Mouse (Mus musculus): ENCODE results near the gene Abca6. TPM values are rescaled to one million over a fixed set of nuclear protein-coding genes. Genes with fewer than 3 reads are reported as not detected.

Gene Abca6
- polyA plus RNA-seq, 1 experiment from 2014 or later: not detected

- Histone ChIP-seq H3K27me3 (ENCODE audit: control insufficient read depth, insufficient read depth, low read length) (no peaks in the 10 kb centered on the region), H3K27ac (replicated peaks; ENCODE audit: low read depth, low read length) (no peak within 1 kb of the TSS), H3K9ac (ENCODE audit: low read length) (no peak within 1 kb of the TSS), H3K4me2 (ENCODE audit: low read depth, severe bottlenecking) (no peak within 1 kb of the TSS), H3K4me3 (ENCODE audit: low read depth, low read length) (no peak within 1 kb of the TSS), H3K4me1 (ENCODE audit: control insufficient read depth, insufficient read depth, low read length) (no peaks in the 10 kb centered on the region), H3K36me3 (ENCODE audit: control insufficient read depth, insufficient read depth, low read length) (no peaks in the 10 kb centered on the region), H3K9me3 (ENCODE audit: control insufficient read depth, low read length) (no peaks in the 10 kb centered on the region)
- DNase-seq (ENCODE audit: low spot score) (no peak), ATAC-seq (ENCODE audit: insufficient number of reproducible peaks, low FRiP score, low TSS enrichment, low read depth) (no peak)
- WGBS: 56% methylated on average over 12 of the region's 12 CpGs
These were observed 83.9 kb downstream of the Abca6 start, which contains the start of gene Abca9 for GRCm38 (mm10) chr11:110167459-110168251. Gene Abca9 (minus strand): TSS chr11:110168196.

- DNase-seq (ENCODE audit: low spot score) (no peak), ATAC-seq (ENCODE audit: insufficient number of reproducible peaks, low FRiP score, low TSS enrichment, low read depth) (no peak)
- no peak overlapping the region for H3K4me3 ChIP-seq (ENCODE audit: low read depth, low read length)
- no peaks in the 10 kb centered on the region for H3K36me3 ChIP-seq (ENCODE audit: control insufficient read depth, insufficient read depth, low read length)
- no peak overlapping the region for H3K27ac ChIP-seq (replicated peaks; ENCODE audit: low read depth, low read length)
- no peak overlapping the region for H3K4me2 ChIP-seq (ENCODE audit: low read depth, severe bottlenecking)
- no peaks in the 10 kb centered on the region for H3K4me1 ChIP-seq (ENCODE audit: control insufficient read depth, insufficient read depth, low read length)
- no peak overlapping the region for H3K9ac ChIP-seq (ENCODE audit: low read length)
- WGBS: 19% methylated on average over 3 of the region's 3 CpGs
- no peaks in the 10 kb centered on the region for H3K9me3 ChIP-seq (ENCODE audit: control insufficient read depth, low read length)
- no peaks in the 10 kb centered on the region for H3K27me3 ChIP-seq (ENCODE audit: control insufficient read depth, insufficient read depth, low read length)
These were observed 85.8 kb downstream of the Abca6 start for GRCm38 (mm10) chr11:110165822-110166221.

GRCm38 (mm10) chr11:110165409-110165808, 86.2 kb downstream of the Abca6 start:
- no peak overlapping the region for H3K4me3 ChIP-seq (ENCODE audit: low read depth, low read length)
- ATAC-seq (ENCODE audit: insufficient number of reproducible peaks, low FRiP score, low TSS enrichment, low read depth) (no peak), DNase-seq (ENCODE audit: low spot score) (no peak)
- no peak overlapping the region for H3K9ac ChIP-seq (ENCODE audit: low read length)
- H3K27ac ChIP-seq (replicated peaks; ENCODE audit: low read depth, low read length): no peak overlapping the region
- no peaks in the 10 kb centered on the region for H3K36me3 ChIP-seq (ENCODE audit: control insufficient read depth, insufficient read depth, low read length)
- no peaks in the 10 kb centered on the region for H3K9me3 ChIP-seq (ENCODE audit: control insufficient read depth, low read length)
- no peak overlapping the region for H3K4me2 ChIP-seq (ENCODE audit: low read depth, severe bottlenecking)
- H3K4me1 ChIP-seq (ENCODE audit: control insufficient read depth, insufficient read depth, low read length): no peaks in the 10 kb centered on the region
- H3K27me3 ChIP-seq (ENCODE audit: control insufficient read depth, insufficient read depth, low read length): no peaks in the 10 kb centered on the region

GRCm38 (mm10) chr11:110157059-110157458, 94.5 kb downstream of the Abca6 start:
- no peaks in the 10 kb centered on the region for H3K36me3 ChIP-seq (ENCODE audit: control insufficient read depth, insufficient read depth, low read length)
- H3K9ac ChIP-seq (ENCODE audit: low read length): no peak overlapping the region
- 46% methylated on average over 6 of the region's 6 CpGs for WGBS
- no peak overlapping the region for H3K4me2 ChIP-seq (ENCODE audit: low read depth, severe bottlenecking)
- H3K27ac ChIP-seq (replicated peaks; ENCODE audit: low read depth, low read length): no peak overlapping the region
- ATAC-seq (ENCODE audit: insufficient number of reproducible peaks, low FRiP score, low TSS enrichment, low read depth) (no peak), DNase-seq (ENCODE audit: low spot score) (no peak)
- H3K9me3 ChIP-seq (ENCODE audit: control insufficient read depth, low read length): no peaks in the 10 kb centered on the region
- H3K4me3 ChIP-seq (ENCODE audit: low read depth, low read length): no peak overlapping the region
- no peaks in the 10 kb centered on the region for H3K4me1 ChIP-seq (ENCODE audit: control insufficient read depth, insufficient read depth, low read length)
- no peaks in the 10 kb centered on the region for H3K27me3 ChIP-seq (ENCODE audit: control insufficient read depth, insufficient read depth, low read length)

DNA sequence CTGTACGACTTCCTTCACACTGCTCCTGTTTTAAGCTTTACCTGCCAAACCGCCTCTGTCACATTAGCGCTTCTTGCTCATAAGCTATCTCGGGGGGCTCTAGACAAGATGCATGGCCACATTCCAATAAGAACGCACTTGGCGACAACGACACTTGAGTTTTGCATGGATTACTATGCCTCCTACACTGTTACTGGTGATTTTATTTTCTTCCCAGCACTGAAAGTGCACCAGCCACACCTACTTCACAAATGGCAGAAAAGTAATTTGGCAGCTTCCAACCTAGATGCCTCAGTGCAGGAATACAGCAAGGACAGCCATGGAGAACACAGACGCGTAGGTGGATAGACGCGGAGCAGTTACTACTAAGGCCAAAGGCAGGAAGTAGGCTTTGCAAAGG, 95.6 kb downstream of the Abca6 start:
- H3K4me2 ChIP-seq (ENCODE audit: low read depth, severe bottlenecking): no peak overlapping the region
- H3K9me3 ChIP-seq (ENCODE audit: control insufficient read depth, low read length): no peaks in the 10 kb centered on the region
- ATAC-seq (ENCODE audit: insufficient number of reproducible peaks, low FRiP score, low TSS enrichment, low read depth): no peak
- H3K27me3 ChIP-seq (ENCODE audit: control insufficient read depth, insufficient read depth, low read length): no peaks in the 10 kb centered on the region
- no peaks in the 10 kb centered on the region for H3K4me1 ChIP-seq (ENCODE audit: control insufficient read depth, insufficient read depth, low read length)
- DNase-seq (ENCODE audit: low spot score): no peak
- H3K27ac ChIP-seq (replicated peaks; ENCODE audit: low read depth, low read length): no peak overlapping the region
- H3K4me3 ChIP-seq (ENCODE audit: low read depth, low read length): no peak overlapping the region
- H3K9ac ChIP-seq (ENCODE audit: low read length): no peak overlapping the region
- no peaks in the 10 kb centered on the region for H3K36me3 ChIP-seq (ENCODE audit: control insufficient read depth, insufficient read depth, low read length)
- WGBS: 97% methylated on average over 11 of the region's 11 CpGs

GRCm38 (mm10) chr11:110147640-110148039, 103.9 kb downstream of the Abca6 start:
- 93% methylated on average over 5 of the region's 5 CpGs for WGBS

DNA sequence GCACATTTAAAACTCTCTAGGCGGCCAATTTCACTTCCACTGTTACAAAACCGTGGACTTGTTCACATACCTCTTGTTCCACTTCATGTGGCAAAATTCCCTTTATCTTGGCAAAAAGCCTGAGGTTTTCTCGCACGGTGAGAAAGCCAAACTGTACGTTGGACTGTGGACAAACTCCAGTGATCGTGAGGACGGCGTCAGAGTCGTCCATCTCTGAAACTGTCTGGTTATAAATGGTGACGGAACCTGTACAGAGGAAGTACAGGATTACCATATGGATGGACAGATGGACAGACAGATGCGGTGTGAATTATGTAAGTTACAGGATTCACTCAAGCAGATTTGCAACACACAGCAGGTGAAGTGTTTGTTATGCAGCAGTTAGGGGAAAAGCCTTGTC, 106.2 kb downstream of the Abca6 start:
- no peak for DNase-seq (ENCODE audit: low spot score)

More at GRCm38 (mm10) chr11:110147640-110148039, 103.9 kb downstream of the Abca6 start:
- Histone ChIP-seq H3K27me3 (ENCODE audit: control insufficient read depth, insufficient read depth, low read length) (no peaks in the 10 kb centered on the region), H3K4me1 (ENCODE audit: control insufficient read depth, insufficient read depth, low read length) (no peaks in the 10 kb centered on the region), H3K4me2 (ENCODE audit: low read depth, severe bottlenecking) (no peak overlapping the region), H3K4me3 (ENCODE audit: low read depth, low read length) (no peak overlapping the region), H3K9ac (ENCODE audit: low read length) (no peak overlapping the region), H3K36me3 (ENCODE audit: control insufficient read depth, insufficient read depth, low read length) (no peaks in the 10 kb centered on the region), H3K9me3 (ENCODE audit: control insufficient read depth, low read length) (no peaks in the 10 kb centered on the region), H3K27ac (replicated peaks; ENCODE audit: low read depth, low read length) (no peak overlapping the region)
- ATAC-seq (ENCODE audit: insufficient number of reproducible peaks, low FRiP score, low TSS enrichment, low read depth) (no peak), DNase-seq (ENCODE audit: low spot score) (no peak)

GRCm38 (mm10) chr11:110130760-110131159, 120.8 kb downstream of the Abca6 start:
- 91% methylated on average over 5 of the region's 5 CpGs for WGBS
- H3K9ac ChIP-seq (ENCODE audit: low read length): no peak overlapping the region
- no peaks in the 10 kb centered on the region for H3K4me1 ChIP-seq (ENCODE audit: control insufficient read depth, insufficient read depth, low read length)
- H3K27me3 ChIP-seq (ENCODE audit: control insufficient read depth, insufficient read depth, low read length): no peaks in the 10 kb centered on the region
- no peak overlapping the region for H3K4me2 ChIP-seq (ENCODE audit: low read depth, severe bottlenecking)
- no peak for DNase-seq (ENCODE audit: low spot score)
- H3K9me3 ChIP-seq (ENCODE audit: control insufficient read depth, low read length): no peaks in the 10 kb centered on the region
- H3K36me3 ChIP-seq (ENCODE audit: control insufficient read depth, insufficient read depth, low read length): no peaks in the 10 kb centered on the region
- H3K27ac ChIP-seq (replicated peaks; ENCODE audit: low read depth, low read length): no peak overlapping the region
- ATAC-seq (ENCODE audit: insufficient number of reproducible peaks, low FRiP score, low TSS enrichment, low read depth): no peak
- H3K4me3 ChIP-seq (ENCODE audit: low read depth, low read length): no peak overlapping the region

More for the DNA sequence above, 106.2 kb downstream of the Abca6 start:
- Histone ChIP-seq H3K27me3 (ENCODE audit: control insufficient read depth, insufficient read depth, low read length) (no peaks in the 10 kb centered on the region), H3K4me2 (ENCODE audit: low read depth, severe bottlenecking) (no peak overlapping the region), H3K4me3 (ENCODE audit: low read depth, low read length) (no peak overlapping the region), H3K9me3 (ENCODE audit: control insufficient read depth, low read length) (no peaks in the 10 kb centered on the region), H3K27ac (replicated peaks; ENCODE audit: low read depth, low read length) (no peak overlapping the region), H3K4me1 (ENCODE audit: control insufficient read depth, insufficient read depth, low read length) (no peaks in the 10 kb centered on the region), H3K9ac (ENCODE audit: low read length) (no peak overlapping the region), H3K36me3 (ENCODE audit: control insufficient read depth, insufficient read depth, low read length) (no peaks in the 10 kb centered on the region)
- 93% methylated on average over 11 of the region's 11 CpGs for WGBS
- no peak for ATAC-seq (ENCODE audit: insufficient number of reproducible peaks, low FRiP score, low TSS enrichment, low read depth)

Data from limb, embryonic 11.5 days (tissue).